Comparison of ENCODE assay signal across 9 mouse cellular contexts in the genomic region with DNA sequence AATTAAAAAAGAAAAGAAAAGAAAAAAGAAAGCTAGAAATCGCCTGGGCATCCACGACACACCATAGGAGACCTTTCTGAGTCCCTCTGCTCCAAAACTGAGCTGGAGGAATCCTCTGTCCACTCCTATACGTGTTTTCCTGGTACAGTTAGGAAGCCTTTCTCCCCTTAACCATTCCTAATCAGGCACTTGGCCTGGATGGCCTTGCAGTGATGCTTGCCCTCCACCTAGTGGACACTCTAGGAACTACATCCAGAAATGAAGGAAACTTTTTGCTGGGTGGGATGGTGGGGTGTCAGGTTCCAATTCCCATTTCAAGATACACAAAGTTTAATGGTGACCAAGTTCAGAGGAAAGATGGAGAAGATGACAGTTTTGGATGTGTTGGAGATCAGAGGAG. TPM values are rescaled to one million over a fixed set of nuclear protein-coding genes. Genes with fewer than 3 reads are reported as not detected.
DNase-seq lines count a peak whose midpoint lies in the region; ATAC-seq and TF ChIP-seq lines count a peak whose summit lies in the region.
"Had no signal": no experiment of that assay in that cellular context is flagged by ENCODE, and none has a peak within 500 bp of the region (broad histone marks: within the 10 kb centered on the region; RNA-seq: fewer than 3 reads in every experiment).

No protein-coding gene starts in this region.

- H3K9me3 ChIP-seq in heart, embryonic 13.5 days = no peaks in the 10 kb centered on the region
- no peaks in the 10 kb centered on the region for H3K9me3 ChIP-seq in midbrain, embryonic 12.5 days
- no peaks in the 10 kb centered on the region for H3K9me3 ChIP-seq in stomach, postnatal 0 days (ENCODE audit: control insufficient read depth, low read length)
- H3K9me3 ChIP-seq: embryonic facial prominence, embryonic 12.5 days had no signal

- no peak for TF ChIP-seq EP300 in stomach, postnatal 0 days (optimal IDR thresholded peaks at IDR 0.05)

- TF ChIP-seq CTCF in layer of hippocampus, adult 2 months (conservative IDR thresholded peaks at IDR 0.05) = peak; percentile 96
- peak; percentile 100 for TF ChIP-seq CTCF in stomach, postnatal 0 days (IDR thresholded peaks at IDR 0.05; ENCODE audit: low read depth)

- 9% methylated on average over 3 of the region's 3 CpGs for WGBS in heart, embryonic 13.5 days
- WGBS in midbrain, embryonic 12.5 days = 4% methylated on average over 3 of the region's 3 CpGs
- 5% methylated on average over 3 of the region's 3 CpGs for WGBS in stomach, postnatal 0 days

- no peak overlapping the region for H3K4me3 ChIP-seq in heart, embryonic 13.5 days
- no peak overlapping the region for H3K4me3 ChIP-seq in layer of hippocampus, adult 2 months
- no peak overlapping the region for H3K4me3 ChIP-seq in midbrain, embryonic 12.5 days
- H3K4me3 ChIP-seq in stomach, postnatal 0 days (ENCODE audit: low read depth, low read length) = no peak overlapping the region
- H3K4me3 ChIP-seq: embryonic facial prominence, embryonic 12.5 days had no signal

- peak; percentile 28; the same call in 1 of the 2 replicates for ATAC-seq in heart, embryonic 13.5 days (ENCODE audit: extremely low read depth, insufficient number of reproducible peaks, low FRiP score, low TSS enrichment)
- peak; percentile 60; the same call in 1 of the 2 replicates for ATAC-seq in midbrain, embryonic 12.5 days (ENCODE audit: low FRiP score, low read depth)
- ATAC-seq in stomach, postnatal 0 days (ENCODE audit: low FRiP score, low TSS enrichment) = peak; percentile 22; the same call in 1 of the 2 replicates

- H3K36me3 ChIP-seq in heart, embryonic 13.5 days = no peaks in the 10 kb centered on the region
- no peaks in the 10 kb centered on the region for H3K36me3 ChIP-seq in midbrain, embryonic 12.5 days
- H3K36me3 ChIP-seq in stomach, postnatal 0 days (ENCODE audit: control insufficient read depth, insufficient read depth, low read length) = no peaks in the 10 kb centered on the region
- H3K36me3 ChIP-seq: embryonic facial prominence, embryonic 12.5 days had no signal

- H3K9ac ChIP-seq in heart, embryonic 13.5 days = no peak overlapping the region
- no peak overlapping the region for H3K9ac ChIP-seq in midbrain, embryonic 12.5 days (replicated peaks)
- H3K9ac ChIP-seq in stomach, postnatal 0 days (ENCODE audit: low read length) = no peak overlapping the region
- H3K9ac ChIP-seq: embryonic facial prominence, embryonic 12.5 days had no signal

- no peak overlapping the region for H3K4me2 ChIP-seq in heart, embryonic 13.5 days
- no peak overlapping the region for H3K4me2 ChIP-seq in midbrain, embryonic 12.5 days (replicated peaks)
- no peak overlapping the region for H3K4me2 ChIP-seq in stomach, postnatal 0 days (replicated peaks; ENCODE audit: low read depth)
- H3K4me2 ChIP-seq: embryonic facial prominence, embryonic 12.5 days had no signal

- no peak overlapping the region for H3K27ac ChIP-seq in heart, embryonic 13.5 days (replicated peaks)
- no peak overlapping the region for H3K27ac ChIP-seq in layer of hippocampus, adult 2 months
- no peak overlapping the region for H3K27ac ChIP-seq in midbrain, embryonic 12.5 days (replicated peaks)
- H3K27ac ChIP-seq in stomach, postnatal 0 days (replicated peaks) = no peak overlapping the region
- H3K27ac ChIP-seq: embryonic facial prominence, embryonic 12.5 days had no signal

- peaks cover 42% of the 10 kb centered on the region for H3K4me1 ChIP-seq in heart, embryonic 13.5 days
- peaks cover 24% of the 10 kb centered on the region for H3K4me1 ChIP-seq in midbrain, embryonic 12.5 days
- H3K4me1 ChIP-seq in stomach, postnatal 0 days (replicated peaks; ENCODE audit: control insufficient read depth, insufficient read depth) = 0 out of 2 replicates have a peak, but pooled peaks cover 3% of the 10 kb centered on the region

- peaks cover 8% of the 10 kb centered on the region for H3K27me3 ChIP-seq in heart, embryonic 13.5 days (replicated peaks)
- peaks cover 14% of the 10 kb centered on the region for H3K27me3 ChIP-seq in midbrain, embryonic 12.5 days
- H3K27me3 ChIP-seq in stomach, postnatal 0 days (ENCODE audit: control insufficient read depth, insufficient read depth, low read length) = no peaks in the 10 kb centered on the region

- peak; percentile 70 for DNase-seq in kidney, adult 18-20 months
- DNase-seq in kidney, adult 11 months = no peak
- peak; percentile 63 for DNase-seq in WW6 (ENCODE audit: low read depth, low spot score)
- peak; percentile 61 to 87 for DNase-seq in cerebellum, postnatal 4 days (ENCODE audit: low spot score in 2 of 2)
- DNase-seq in layer of hippocampus, adult 2 months (ENCODE audit: low spot score in 2 of 2) = peak in 1 of 2 experiments; percentile 90
- DNase-seq in stomach, postnatal 0 days (ENCODE audit: low spot score) = peak; percentile 65

RNA-seq across cellular contexts. Expression of gene Ahdc1, which starts 5.8 kb away (rescaled TPM):
- 6.5 and 6.9 TPM in 2 replicates for polyA plus RNA-seq in heart, embryonic 13.5 days (2015; fragmentation: Nextera tagmentation; extraction: Ambion mirVana)
- total RNA-seq in layer of hippocampus, adult 2 months (2021) = 100 to 1,000 TPM; 108 to 113 TPM
- 8.9 and 9.1 TPM in 2 replicates for polyA plus RNA-seq in midbrain, embryonic 12.5 days (2016; fragmentation: Nextera tagmentation; extraction: Ambion mirVana)
- polyA plus RNA-seq in stomach, postnatal 0 days (2015; fragmentation: Nextera tagmentation; extraction: Ambion mirVana) = 2.8 and 3.2 TPM in 2 replicates

RNA-seq across cellular contexts. Expression of gene Fgr, which starts 31.3 kb away (rescaled TPM):
- polyA plus RNA-seq in heart, embryonic 13.5 days (2015; fragmentation: Nextera tagmentation; extraction: Ambion mirVana) = 0.21 and 0.23 TPM in 2 replicates
- under 1 TPM in 1 of 2 experiments, not detected in 1; 0.12 TPM for total RNA-seq in layer of hippocampus, adult 2 months (2021)
- 0.08 and 0.12 TPM in 2 replicates for polyA plus RNA-seq in midbrain, embryonic 12.5 days (2016; fragmentation: Nextera tagmentation; extraction: Ambion mirVana)
- 0.15 and 0.18 TPM in 2 replicates for polyA plus RNA-seq in stomach, postnatal 0 days (2015; fragmentation: Nextera tagmentation; extraction: Ambion mirVana)
